Mouse (Mus musculus) right cerebral cortex, postnatal 14 days (tissue): ENCODE measurements around the gene Dcst2.

ENCODE experiments used
- DNase-seq: peaks from one replicate; pipeline ENCODE4 v3.0.0; 2022

Gene Dcst2

DNA sequence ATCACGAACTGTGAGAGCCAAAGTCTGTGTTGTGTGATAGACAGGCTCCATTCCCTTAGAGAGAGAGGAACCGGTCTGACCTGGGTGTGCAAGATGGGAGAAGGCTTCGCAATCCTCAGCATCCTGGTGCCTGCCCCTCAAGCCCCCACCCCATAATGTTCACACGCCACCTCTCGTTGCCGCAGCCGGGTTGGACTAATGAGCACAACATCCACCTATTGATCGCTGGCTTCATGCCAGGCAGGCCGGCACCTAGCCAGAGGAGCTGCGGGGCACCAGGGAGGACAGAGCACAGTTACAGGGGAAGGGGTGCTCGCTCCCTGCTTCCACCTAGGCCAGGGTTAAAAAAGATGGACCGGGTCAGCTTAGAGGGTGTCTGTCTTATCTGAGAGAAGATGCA lies 29.3 kb upstream of the Dcst2 start:
- no peak for DNase-seq

DNA sequence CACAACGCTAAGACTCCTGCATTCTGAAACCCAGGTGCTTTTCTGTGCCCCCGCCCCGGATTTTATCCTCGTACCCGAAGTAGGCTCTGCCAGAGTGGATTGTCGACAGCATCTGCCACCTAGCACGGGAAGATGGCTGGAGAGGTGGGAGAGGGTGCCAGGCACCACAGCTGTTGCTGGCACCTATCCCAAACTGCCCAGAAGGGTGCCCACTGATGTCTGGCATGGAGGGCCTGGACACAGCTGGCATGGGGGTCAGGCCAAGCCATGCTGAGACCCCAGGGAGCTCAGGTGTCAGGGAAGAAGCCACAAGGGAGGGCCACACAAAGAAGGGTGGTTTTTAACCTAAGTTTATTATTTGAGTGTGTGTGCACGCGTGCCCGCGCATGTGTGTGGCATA lies 28.7 kb upstream of the Dcst2 start:
- no peak for DNase-seq

DNA sequence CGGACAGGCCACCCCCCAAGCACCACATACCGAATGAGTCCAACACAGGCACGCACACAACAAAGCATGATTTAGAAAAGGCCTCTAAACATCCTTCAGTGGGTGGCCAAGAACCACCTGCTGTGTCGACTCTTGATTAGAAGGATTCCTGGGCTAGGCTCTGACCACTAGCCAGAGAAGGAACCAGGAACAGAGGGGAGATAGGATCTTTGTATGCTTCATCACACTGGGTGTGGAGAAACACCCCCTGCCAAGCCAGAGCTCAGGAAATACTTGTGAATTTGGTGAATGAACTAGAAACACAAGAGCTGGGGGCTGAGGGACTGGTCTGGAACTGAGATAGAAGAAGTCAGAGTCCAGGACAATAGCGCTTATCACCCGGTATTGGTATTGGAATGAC lies 25.2 kb upstream of the Dcst2 start:
- no peak for DNase-seq

DNA sequence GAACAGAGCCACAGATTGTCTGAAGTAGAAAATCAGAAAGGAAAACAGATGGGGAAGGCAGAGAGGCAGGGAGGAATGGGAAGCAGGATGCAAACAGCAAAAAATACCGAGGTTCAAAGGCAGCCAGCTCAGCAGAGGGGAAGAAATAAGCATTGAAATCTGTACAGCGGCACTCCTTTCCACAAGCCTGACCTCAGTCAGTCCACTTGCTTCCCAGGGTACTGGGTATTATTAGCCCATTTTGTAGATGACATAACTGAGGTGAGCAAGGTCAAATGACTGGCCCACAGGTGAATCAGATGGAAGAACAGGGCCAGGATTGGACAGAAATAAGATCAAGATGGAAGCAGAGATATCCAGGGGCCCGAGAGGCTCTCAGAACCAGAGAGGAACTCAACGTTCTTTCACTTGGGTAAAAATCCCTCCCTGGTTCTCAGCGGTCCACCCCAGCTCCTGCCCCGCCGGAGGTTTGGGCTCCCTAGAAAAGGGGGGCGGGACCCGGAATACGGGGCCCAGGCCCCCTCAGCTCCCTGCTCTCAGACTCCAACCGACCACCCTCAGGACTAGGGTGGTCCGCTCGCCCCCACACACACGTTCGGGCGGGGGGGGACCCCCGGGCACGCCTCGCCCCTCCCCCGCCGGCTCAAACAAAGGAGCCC lies 24.6 kb upstream of the Dcst2 start:
- DNase-seq = no peak

DNA sequence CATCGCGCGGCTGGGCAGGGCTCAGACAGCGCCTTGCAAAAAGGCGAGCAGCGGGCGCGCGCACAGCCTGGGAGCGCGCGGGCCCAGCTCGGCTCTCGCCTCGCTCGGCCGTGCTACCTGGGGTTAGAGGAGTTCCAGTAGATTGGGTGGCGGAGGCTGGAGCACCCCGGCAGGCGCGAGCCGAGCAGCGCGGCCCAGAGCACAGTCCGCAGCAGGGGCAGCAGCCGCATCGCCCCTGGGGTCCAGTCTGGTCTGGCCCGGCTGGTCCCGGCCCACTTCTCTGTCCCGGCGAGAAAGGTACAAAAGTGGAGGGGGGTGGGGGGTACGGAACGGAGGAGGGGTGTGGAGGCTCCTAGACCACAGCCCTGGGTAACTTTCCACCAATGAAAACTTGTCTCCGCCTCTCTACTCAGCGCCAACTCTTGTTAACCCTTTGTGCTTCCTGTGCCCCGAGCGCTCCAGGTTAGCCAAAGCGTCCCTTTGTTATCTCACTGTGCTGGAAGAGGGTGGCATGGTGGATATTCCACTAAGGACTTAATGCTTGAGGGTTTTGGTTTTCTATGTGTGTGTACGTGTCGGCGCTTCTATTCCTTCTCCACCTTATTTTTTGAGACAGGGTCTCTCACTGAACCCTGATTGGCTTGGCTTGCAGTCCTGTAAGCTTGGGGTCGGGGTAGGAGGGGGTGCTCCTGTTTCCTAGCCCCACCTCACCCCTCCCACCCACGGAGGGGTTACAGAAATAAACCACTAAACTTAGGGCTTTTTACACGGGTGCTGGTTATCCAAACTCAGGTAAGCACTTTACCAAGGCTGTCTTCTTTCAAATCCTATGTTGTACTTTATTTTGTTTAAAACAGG lies 23.8 kb upstream of the Dcst2 start, which contains the start of gene Efna4:
Efna4 (minus strand) TSS at position 308 of the 858 bp plus-strand sequence.
- no peak for DNase-seq

DNA sequence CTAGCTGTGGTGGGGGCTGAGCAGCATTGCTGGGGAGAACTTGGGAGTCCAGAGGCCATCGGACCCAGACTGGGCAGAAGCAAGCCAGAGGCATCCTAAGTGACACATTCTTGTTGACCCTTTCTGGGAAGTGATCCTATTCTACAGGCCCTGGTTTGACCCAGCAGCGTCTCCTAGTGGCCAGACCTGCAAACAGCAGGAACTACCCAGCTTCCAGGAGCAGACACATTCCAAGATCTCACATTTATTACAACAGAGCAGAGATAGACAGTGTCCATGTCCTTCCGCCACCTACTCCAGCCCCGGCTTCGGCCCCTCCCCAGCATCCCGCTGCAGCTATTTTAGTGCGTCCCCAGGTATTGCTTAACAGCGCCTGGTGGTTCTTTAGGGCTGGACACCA lies 22.4 kb upstream of the Dcst2 start:
- peak; percentile 66 for DNase-seq

DNA sequence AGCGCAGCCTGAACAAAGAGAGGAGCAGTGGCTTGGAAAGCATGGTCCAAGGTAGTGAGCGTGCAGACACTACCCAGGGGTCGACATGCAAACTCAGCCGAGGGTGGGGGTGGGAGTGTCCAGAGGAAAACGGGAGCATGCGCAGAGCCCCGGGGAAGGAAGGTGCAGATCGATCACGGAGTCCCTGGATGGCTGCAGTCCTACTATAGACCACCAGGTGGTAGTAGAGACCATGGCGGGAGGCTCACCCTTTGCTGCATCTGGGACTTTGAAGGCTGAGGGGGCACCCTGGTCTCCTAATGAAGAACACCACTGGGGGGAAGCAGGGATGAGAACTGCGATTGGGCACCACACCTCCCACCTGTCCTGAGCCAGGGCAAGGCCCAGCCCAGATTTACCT lies 21.3 kb upstream of the Dcst2 start:
- DNase-seq = peak; percentile 80

DNA sequence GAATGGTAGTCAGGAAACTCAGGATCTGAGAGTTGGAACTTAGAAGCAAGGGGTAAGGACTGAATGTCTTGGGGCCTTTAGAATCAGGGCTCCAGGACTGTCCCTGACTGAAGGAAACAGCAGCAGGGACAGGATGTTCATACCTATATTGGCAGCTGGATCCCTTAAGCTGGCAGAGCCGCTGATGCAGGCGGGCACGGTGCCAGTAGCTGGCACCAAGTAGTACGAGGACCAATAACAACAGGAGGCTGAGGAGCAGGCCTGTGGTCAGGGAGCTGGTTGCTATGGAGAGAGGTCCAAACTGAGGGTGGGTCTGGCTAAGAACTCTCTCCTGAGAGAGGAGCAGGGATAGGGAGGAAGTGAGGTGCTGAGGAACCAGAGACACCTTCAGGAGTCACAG lies 20.0 kb upstream of the Dcst2 start:
- DNase-seq = no peak

DNA sequence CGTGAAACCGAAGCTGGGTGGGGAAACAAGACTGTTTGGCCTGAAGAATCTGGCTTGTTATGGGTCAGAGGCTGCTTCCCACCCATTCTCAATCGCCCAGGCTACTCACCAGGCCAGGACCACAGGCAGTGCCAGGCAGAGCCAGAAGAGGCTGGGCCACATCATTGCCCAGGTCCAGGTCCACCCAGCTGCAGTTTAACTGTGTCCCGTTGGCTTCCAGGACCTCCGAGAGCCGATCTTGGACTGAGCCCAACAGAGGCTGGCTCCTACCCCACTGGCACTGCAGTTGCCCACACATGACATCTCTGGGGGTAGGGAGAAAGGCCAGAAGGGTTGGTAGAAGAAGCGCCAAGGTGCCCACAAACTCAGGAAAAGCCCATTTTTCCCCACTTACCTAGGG lies 18.5 kb upstream of the Dcst2 start:
- DNase-seq = no peak

DNA sequence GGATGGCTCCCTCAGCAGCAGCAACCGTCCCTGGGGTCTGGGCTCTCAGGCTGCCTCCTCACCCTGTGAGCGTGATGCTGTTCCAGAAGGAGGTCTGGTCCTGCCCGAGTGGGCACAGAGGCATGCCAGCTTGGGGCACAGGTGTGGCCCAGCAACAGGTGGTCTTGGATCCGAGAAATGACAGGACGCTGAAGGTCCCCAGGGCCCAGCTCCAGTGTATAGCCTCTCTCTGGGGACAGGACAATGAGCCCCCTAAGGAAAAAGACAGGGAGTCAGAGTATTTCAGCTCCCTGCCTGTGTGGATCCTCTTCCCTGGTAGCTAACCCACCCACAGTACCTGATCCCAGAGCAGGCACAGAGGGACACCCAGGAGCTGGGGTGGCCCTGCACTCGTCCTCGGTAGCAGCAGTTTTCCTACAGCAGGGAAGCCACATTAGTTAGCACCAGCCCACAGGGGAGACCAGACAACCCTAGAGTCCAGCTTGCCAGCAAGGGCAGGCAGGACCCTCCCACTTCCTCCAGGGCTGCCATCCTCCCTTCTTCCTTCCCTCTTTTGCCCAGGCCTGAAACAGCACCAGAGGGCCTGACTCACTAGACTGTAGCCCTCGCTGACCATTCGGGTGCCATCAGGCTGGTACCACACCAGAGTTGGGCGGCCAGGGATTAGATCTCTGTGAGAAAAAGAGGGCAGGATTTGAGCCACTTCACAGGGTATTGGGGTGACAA lies 14.8 kb upstream of the Dcst2 start:
- no peak for DNase-seq

DNA sequence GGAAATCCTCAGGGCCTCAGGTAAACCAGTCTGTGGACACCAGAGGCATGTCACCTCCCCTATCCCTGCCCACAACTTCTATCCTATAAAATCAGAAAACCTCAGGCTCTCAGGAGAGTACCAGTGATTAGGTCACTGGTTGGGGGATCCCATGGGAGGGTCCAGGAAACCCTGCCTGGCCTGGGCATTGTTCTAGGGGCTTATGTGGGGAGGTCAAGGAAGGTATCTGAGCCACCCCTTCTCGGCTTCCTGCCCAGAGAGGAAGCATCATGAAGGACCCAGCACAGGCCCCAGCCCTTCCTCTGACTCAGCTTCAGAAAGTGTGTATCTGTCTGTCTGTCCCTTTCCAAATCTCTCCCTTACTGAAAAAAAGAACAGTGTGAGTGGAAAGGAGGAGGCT lies 13.9 kb upstream of the Dcst2 start:
- DNase-seq = no peak

DNA sequence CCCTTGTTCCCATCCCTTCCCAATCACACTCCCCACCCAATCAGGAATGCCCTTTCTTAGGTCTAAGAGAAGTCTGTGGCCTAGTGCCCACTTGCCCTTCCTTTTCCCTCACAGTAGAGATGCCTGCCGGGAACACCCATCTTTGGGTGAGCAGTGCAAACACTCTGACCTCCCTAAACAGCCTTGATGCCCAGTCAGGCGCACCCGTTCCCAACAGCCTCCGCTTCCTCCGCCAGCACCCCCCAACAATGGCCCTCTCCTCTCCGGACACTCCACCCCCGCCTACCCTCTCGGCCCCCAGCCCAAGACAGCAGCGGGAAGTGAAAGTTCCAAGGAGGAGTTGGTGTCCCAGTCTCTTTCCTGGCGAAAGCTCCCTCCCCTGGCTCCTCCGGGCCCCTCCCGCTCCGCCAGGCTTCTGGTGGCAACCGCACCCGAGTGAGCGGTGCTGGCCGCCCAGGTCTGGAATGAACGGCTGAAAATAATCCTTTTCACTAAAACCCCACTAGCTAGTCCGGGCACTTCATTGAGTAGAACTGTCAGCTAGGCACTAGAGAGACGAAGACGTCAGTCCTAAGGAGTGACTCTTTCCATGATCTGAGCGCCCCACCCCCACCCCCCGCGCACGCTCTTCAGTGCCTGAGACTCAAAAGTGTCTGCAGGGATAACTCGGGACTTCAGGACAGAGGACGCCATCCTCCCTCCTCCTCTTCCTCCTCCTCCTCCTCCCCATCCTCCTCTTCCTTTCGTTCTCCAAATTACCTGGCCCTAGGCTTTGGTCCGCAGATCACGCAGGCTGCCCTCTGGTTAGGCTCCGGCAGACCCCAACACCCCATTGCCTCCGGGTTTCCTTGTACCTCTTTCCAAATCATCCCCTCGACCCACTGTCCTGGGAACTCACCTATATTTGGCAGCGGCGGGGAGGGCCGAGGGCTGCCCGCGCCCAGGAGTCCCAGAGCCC lies 12.6 kb upstream of the Dcst2 start:
- no peak for DNase-seq

DNA sequence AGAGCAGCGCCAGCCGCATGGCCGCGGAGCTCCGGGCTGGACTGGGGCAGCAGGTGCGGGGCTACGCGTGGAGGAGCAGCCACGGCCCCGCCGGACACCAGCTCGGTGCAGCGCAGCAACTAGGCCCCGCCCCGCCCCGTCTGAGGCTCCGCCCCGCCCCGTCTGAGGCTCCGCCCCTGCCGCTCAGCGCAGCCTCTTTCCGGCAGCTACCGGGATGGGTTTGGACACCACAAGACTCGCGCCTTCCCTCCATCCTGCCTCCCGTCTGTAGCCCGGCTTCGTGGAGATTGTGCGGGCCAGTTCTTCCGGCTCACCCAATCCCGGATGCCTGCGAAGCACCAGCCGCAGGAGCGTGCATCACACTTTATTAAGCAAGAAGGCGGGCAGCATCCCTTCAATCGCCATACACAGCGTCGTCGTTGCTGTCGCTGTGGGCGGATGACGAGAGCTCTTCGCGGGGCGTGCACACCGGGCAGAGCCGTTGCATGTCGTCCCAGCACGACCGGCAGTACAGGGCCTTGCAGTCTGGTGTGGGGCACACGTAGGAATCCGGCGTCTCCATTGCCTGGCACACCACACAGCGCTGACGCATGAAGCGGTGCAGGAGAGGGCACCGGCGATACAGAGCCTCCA lies 11.8 kb upstream of the Dcst2 start, which contains the start of gene Adam15:
Adam15 (minus strand) TSS at position 128 of the 633 bp plus-strand sequence.
- peak; percentile 91 for DNase-seq

DNA sequence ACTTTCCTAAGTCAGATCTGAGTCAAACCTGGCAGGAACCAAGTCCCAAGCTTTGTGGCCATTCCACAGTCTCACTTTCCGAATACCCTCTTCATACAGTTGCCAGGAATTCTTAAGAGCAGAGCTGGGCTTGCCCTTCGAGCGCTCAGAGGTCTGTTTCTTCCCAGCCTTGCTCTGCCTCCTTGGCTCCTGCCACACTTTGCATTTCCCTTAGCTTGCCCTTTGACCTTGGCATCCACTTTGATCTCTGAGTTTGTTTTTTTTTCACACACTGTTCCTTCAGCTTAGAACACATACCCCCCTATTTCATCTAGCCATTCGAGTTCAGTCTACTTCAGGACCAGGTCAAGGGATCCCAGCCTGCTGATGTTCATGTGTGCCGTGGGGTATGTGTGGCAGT lies 10.5 kb upstream of the Dcst2 start:
- DNase-seq = no peak

DNA sequence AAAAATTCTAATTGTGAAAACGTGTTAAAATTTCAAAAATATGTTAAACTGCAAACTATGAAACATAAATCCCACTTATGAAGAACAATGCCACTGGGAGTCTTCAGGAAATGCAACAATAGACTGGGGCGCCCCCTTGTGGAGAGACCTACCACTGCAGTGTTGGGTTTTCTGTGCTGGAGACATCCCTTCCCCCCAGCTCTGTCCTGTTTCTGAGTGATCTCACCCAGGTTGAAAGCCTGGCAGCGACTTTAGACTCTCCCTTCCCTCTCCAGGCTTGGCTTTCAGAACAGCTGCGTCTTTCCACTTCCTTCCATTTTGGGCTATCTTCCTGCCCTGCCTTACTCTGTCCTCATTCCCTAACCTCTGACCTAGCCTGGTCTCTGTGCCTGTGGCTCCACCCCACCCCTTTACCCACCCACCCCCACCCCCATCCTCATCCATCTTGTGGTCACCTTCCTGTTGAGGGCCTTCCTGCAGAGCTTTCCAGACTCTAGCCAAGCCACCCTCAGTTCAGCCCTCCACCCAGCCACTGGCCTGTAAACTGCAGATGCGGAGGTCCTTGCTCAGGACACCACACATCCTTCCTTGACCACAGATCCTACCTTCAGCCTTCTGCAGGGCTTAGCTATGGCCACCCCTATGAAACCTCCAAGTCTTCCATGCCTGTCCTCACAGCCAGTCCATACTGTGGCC lies 6.8 kb upstream of the Dcst2 start:
- DNase-seq = peak; percentile 85

DNA sequence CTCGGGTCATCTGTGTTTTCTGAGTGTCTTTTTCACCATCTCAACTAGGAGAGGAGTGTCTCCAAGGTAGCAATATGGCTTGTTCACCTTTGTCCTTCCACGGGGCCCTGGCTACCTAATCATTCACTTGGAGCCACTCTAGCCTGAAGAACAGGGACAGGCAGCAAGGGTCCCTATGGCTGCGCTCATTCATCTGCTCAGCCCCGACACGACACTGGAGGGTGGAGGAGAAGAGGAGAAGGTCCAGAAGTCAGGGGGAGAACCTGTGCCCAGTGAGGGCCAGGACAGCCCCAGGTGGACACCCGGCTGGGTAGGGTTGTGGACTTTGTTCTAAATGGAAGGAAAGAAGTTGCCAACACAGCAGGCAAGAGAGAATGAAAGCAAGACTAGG lies 6.3 kb upstream of the Dcst2 start:
- DNase-seq = no peak

DNA sequence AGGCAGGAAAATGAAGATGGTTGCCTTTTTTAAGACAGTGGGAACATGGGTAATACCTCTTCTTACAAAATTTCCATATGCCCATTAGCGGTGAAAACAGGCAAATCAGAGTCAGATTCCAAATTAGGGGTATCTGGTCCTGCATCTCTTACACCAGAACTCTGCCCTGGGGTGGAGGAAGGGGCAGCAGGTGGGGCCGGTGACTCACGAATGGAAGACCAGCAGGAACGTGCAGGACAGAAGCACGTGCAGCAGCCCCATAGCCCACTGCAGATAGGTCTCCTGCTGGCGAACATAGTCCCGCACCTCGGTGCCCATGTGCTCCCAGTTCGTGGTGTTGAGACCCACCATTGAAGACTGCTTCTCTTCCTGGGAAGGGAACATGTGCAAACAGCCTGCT lies 5.7 kb upstream of the Dcst2 start:
- no peak for DNase-seq

DNA sequence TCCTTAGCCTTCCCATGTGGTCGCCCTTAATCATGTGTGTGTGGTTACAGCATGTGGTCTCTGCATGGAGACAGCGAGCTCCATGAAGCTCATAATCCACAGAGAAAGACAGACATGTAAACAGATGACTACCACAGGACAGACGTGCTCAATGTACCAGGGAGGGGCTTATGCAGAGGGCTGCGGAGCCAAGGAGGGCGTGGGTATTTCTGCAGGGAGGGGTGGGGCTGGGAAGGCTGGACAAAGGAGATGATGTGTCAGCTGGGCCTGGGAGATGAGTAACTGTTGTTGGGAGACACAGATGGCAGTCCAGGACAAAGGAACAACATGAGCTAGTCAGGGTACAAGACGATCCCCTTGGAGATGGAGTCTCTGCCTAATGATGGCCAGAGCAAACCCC lies 2.1 kb upstream of the Dcst2 start:
- DNase-seq = no peak

DNA sequence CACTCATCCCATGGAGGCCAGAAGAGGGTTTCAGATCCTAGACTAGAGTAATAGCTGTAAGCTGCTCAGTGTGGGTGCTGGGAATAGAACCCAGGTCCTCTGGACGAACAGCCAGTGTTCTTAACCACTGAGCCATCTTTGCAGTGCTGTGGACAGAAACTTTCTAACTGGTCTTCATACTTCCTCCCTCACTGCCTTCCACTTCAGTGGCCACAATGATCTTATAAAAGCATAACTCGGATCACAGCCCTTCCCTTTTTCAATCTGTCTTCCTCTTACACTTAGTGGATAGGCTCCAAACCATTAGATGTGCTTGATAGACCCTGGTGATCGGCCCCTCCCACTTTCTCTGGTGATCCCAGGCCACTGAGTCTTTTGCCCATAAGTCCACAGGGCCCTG lies 1.5 kb upstream of the Dcst2 start:
- no peak for DNase-seq

DNA sequence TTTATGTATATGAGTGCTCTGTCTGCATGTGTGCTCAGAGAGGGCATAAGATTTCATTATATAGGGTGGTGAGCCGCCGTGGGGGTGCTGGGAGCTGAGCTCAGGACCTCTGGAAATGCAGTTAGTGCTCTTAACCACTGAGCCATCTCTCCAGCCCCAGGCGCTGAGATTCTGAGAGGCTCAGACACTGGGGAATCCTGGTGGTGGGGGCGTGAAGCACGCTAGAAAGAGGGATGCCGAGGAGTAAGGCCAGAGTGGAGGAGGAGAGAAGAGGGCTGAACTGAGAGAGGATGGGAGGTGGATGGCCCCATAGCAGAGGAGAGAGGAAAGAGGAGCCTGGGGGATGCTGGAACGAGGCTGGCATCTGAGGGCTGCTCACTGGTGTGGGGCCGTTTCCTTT lies 2.9 kb downstream of the Dcst2 start:
- DNase-seq = no peak

DNA sequence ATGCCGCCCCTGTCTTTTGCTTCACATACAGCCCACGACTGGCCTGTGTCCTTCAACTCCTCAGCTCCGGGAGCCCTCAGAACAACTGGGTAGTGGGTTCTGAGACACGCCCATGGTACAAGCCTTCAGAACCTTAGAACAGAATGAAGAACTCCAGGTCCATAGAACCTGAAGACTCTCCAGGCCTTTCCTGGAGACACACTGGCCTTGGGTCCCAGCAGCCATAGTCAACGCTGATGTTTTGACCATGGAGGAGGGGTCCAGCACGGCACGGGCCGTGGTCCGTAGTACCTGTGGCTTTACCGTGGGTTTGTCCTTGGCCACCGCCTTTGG lies 3.3 kb downstream of the Dcst2 start, which contains the start of gene Dcst1:
Dcst1 (minus strand) TSS at position 101 of the 333 bp plus-strand sequence.
- no peak for DNase-seq
